Mouse (Mus musculus): ENCODE measurements around the gene Mtf1.

GRCm38 (mm10) chr4:124829671-124830070 lies 27.8 kb downstream of the Mtf1 start:
- TF ChIP-seq CTCF (IDR thresholded peaks at IDR 0.05; ENCODE audit: insufficient read depth, low read depth, low read length) (no peak), POLR2A (IDR thresholded peaks at IDR 0.05; ENCODE audit: insufficient read depth, low read depth, low read length) (no peak)
